Mouse (Mus musculus) MEL (cell line): ENCODE results near the gene Olfr1269.

Experiments used
- CHD1 ChIP-seq: IDR thresholded peaks from 2 replicates; pipeline ENCODE4 v1.6.1; 2012; ENCODE audit warnings: low read depth, mild to moderate bottlenecking, inconsistent platforms, low read length, improper control_type of control experiment
- CTCF ChIP-seq, 3 experiments: IDR thresholded peaks in 2 of 3; conservative IDR thresholded peaks in 1 of 3; 2 replicates each; pipeline ENCODE4 v1.5.1; 2011 to 2012; ENCODE audit warnings: low read length in 3 of 3, low read depth in 2 of 3, mild to moderate bottlenecking in 2 of 3, improper control_type of control experiment in 1 of 3, inconsistent platforms in 1 of 3, mixed read lengths in 1 of 3, moderate library complexity in 1 of 3; ENCODE audit not compliant: control insufficient read depth in 1 of 3, insufficient read depth in 1 of 3, poor library complexity in 1 of 3, severe bottlenecking in 1 of 3
- EP300 ChIP-seq, 2 experiments: IDR thresholded peaks; 2 replicates each; pipeline ENCODE4 v1.6.1; 2011; ENCODE audit warnings: improper control_type of control experiment in 2 of 2, low read length in 2 of 2, low read depth in 1 of 2, mild to moderate bottlenecking in 1 of 2
- HCFC1 ChIP-seq: IDR thresholded peaks from 2 replicates; pipeline ENCODE4 v1.6.1; 2012; ENCODE audit warnings: low read depth, mild to moderate bottlenecking, inconsistent platforms, low read length, improper control_type of control experiment, moderate library complexity
- JUND ChIP-seq: IDR thresholded peaks from 2 replicates; pipeline ENCODE4 v1.6.1; 2011; ENCODE audit warnings: low read depth, mild to moderate bottlenecking, improper control_type of control experiment, low read length
- POLR2A ChIP-seq, 2 experiments: IDR thresholded peaks; 2 replicates each; pipeline ENCODE4 v1.6.1; 2011 to 2012; ENCODE audit warnings: low read length in 2 of 2, mild to moderate bottlenecking in 2 of 2, control low read depth in 1 of 2, improper control_type of control experiment in 1 of 2, low read depth in 1 of 2, moderate library complexity in 1 of 2; ENCODE audit not compliant: control insufficient read depth in 1 of 2, insufficient read depth in 1 of 2, poor library complexity in 1 of 2
- POLR2AphosphoS5 ChIP-seq: IDR thresholded peaks from 2 replicates; pipeline ENCODE4 v1.6.1; 2012; ENCODE audit warnings: low read depth, borderline replicate concordance, mild to moderate bottlenecking, inconsistent platforms, low read length, moderate library complexity, mixed read lengths
- ZKSCAN1 ChIP-seq: IDR thresholded peaks from 2 replicates; pipeline ENCODE4 v1.6.1; 2012; ENCODE audit warnings: low read depth, mild to moderate bottlenecking, inconsistent platforms, low read length, improper control_type of control experiment, moderate library complexity

- TF ChIP-seq JUND: no peak
- TF ChIP-seq ZKSCAN1: no peak
- no peak for TF ChIP-seq EP300 (IDR thresholded peaks at IDR 0.05; ENCODE audit: low read depth in 1 of 2, low read length in 2 of 2)
- no peak for TF ChIP-seq CTCF (IDR thresholded peaks at IDR 0.05 in 2 of 3, conservative IDR thresholded peaks at IDR 0.05 in 1 of 3; ENCODE audit: control insufficient read depth in 1 of 3, insufficient read depth in 1 of 3, low read depth in 2 of 3, low read length in 3 of 3, poor library complexity in 1 of 3, severe bottlenecking in 1 of 3)
- no peak for TF ChIP-seq POLR2AphosphoS5
- TF ChIP-seq CHD1: no peak
- no peak for TF ChIP-seq POLR2A (IDR thresholded peaks at IDR 0.05; ENCODE audit: control insufficient read depth in 1 of 2, insufficient read depth in 1 of 2, low read depth in 1 of 2, low read length in 2 of 2, poor library complexity in 1 of 2)
- no peak for TF ChIP-seq HCFC1
Measured at GRCm38 (mm10) chr2:90070065-90070464, 51.1 kb downstream of the Olfr1269 start.
